Mouse (Mus musculus) forebrain, embryonic 15.5 days (tissue): ENCODE measurements around the gene Ank3. TPM values are rescaled to one million over a fixed set of nuclear protein-coding genes. Genes with fewer than 3 reads are reported as not detected.
A peak's percentile ranks its signal among the peaks of the same experiment; 100 is the strongest.

Experiments used
- ATAC-seq: fragments of 200-750 bp; cut with Nextera tagmentation; replicated peaks from 2 replicates; pipeline ENCODE4 v1.8.0; 2017; ENCODE audit warnings: mild to moderate bottlenecking, moderate TSS enrichment, moderate library complexity
- H3K27ac ChIP-seq: fragments of 300-500 bp; sonication (generic); replicated peaks from 2 replicates; pipeline ENCODE4 v1.5.1; 2015; ENCODE audit warnings: mild to moderate bottlenecking, inconsistent platforms
- H3K27me3 ChIP-seq: fragments of 300-500 bp; sonication (generic); 2 replicates; pipeline ENCODE4 v1.6.1; 2015; ENCODE audit warnings: inconsistent platforms
- H3K36me3 ChIP-seq: fragments of 300-500 bp; sonication (generic); 2 replicates; pipeline ENCODE4 v1.6.1; 2015; ENCODE audit warnings: mild to moderate bottlenecking, inconsistent platforms
- H3K4me1 ChIP-seq: fragments of 300-500 bp; sonication (generic); 2 replicates; pipeline ENCODE4 v1.6.1; 2015; ENCODE audit warnings: inconsistent platforms
- H3K4me2 ChIP-seq: fragments of 300-500 bp; sonication (generic); replicated peaks from 2 replicates; pipeline ENCODE4 v1.6.1; 2015; ENCODE audit warnings: mild to moderate bottlenecking, inconsistent platforms
- H3K4me3 ChIP-seq: fragments of 300-500 bp; sonication (generic); 2 replicates; pipeline ENCODE4 v1.5.1; 2015; ENCODE audit warnings: mild to moderate bottlenecking, inconsistent platforms
- H3K9ac ChIP-seq: fragments of 300-500 bp; sonication (generic); replicated peaks from 2 replicates; pipeline ENCODE4 v1.6.1; 2015; ENCODE audit warnings: mild to moderate bottlenecking, inconsistent platforms
- H3K9me3 ChIP-seq: fragments of 300-500 bp; sonication (generic); 2 replicates; pipeline ENCODE4 v1.6.1; 2016; ENCODE audit warnings: inconsistent platforms
- WGBS: fragments of 180-500 bp; shearing (Covaris S2); methylation state at CpG from one replicate; pipeline ENCODE4 v1.1.7; 2015; ENCODE audit warnings: mixed read lengths; 5-methylcytosine and 5-hydroxymethylcytosine counted together
- polyA plus RNA-seq: library from polyadenylated mRNA; unstranded; fragments of >200 nt; fragmentation: Nextera tagmentation; extraction: Ambion mirVana; gene quantifications from 2 replicates; pipeline ENCODE4 v1.2.1, GENCODE M21; 2015

Ank3 gene
- polyA plus RNA-seq, 1 experiment from 2014 or later, result 91.2 TPM

GRCm38 (mm10) chr10:69950236-69950918 lies 551.8 kb downstream of the Ank3 start:
- no peak overlapping the region for H3K9ac ChIP-seq
- no peaks in the 10 kb centered on the region for H3K36me3 ChIP-seq
- H3K4me3 ChIP-seq, result no peak overlapping the region
- peaks cover 15% of the 10 kb centered on the region for H3K4me1 ChIP-seq
- ATAC-seq, result no peak
- no peak overlapping the region for H3K4me2 ChIP-seq
- no peak overlapping the region for H3K27ac ChIP-seq
- no peaks in the 10 kb centered on the region for H3K9me3 ChIP-seq
- WGBS, result 96% methylated on average over 11 of the region's 11 CpGs
- H3K27me3 ChIP-seq, result no peaks in the 10 kb centered on the region

DNA sequence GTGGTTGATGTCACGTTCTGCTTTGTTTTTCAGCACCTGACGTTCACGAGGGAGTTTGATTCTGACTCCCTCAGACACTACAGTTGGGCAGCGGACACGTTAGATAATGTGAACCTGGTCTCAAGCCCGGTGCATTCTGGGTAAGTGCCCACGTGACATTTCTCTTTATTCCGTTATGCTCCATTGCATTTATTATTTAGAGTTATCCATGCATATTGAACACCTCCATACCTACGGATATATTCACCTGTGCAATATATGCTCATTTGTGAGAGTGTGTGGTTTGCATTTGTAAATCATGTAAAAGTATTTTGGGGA lies 552.3 kb downstream of the Ank3 start:
- no peak overlapping the region for H3K4me2 ChIP-seq
- H3K9ac ChIP-seq, result no peak overlapping the region
- H3K27me3 ChIP-seq, result no peaks in the 10 kb centered on the region
- H3K36me3 ChIP-seq, result peaks cover 1% of the 10 kb centered on the region; the same call in 1 of the 2 replicates
- H3K4me1 ChIP-seq, result peaks cover 11% of the 10 kb centered on the region
- no peak overlapping the region for H3K27ac ChIP-seq
- no peak overlapping the region for H3K4me3 ChIP-seq
- no peaks in the 10 kb centered on the region for H3K9me3 ChIP-seq
- WGBS, result 81% methylated on average over 9 of the region's 9 CpGs
- no peak for ATAC-seq

GRCm38 (mm10) chr10:69951426-69951825 lies 552.9 kb downstream of the Ank3 start:
- no peak for ATAC-seq
- no peak overlapping the region for H3K4me2 ChIP-seq
- H3K4me1 ChIP-seq, result peaks cover 7% of the 10 kb centered on the region
- H3K36me3 ChIP-seq, result peaks cover 6% of the 10 kb centered on the region; the same call in 1 of the 2 replicates
- H3K9ac ChIP-seq, result no peak overlapping the region
- H3K27ac ChIP-seq, result no peak overlapping the region
- no peak overlapping the region for H3K4me3 ChIP-seq
- no peaks in the 10 kb centered on the region for H3K27me3 ChIP-seq
- WGBS, result 89% methylated on average over 4 of the region's 4 CpGs
- H3K9me3 ChIP-seq, result no peaks in the 10 kb centered on the region

DNA sequence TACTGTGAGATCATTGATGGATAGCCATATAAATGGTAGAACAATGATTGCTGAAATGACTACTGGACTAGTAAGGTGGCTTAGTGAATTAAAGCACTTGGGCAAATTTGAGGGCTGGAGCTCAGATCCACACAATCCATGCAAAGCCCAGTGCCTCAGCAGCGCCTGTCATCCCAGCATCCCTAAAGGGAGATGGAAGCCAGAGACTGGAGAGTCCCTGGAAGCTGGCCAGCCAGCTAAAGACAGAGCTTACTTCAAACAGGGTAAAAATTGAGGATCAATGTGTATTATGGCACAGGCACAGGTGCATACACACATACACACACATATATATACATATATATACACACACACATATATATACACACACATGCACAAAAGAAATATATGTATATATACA lies 553.7 kb downstream of the Ank3 start:
- no peaks in the 10 kb centered on the region for H3K9me3 ChIP-seq
- no peak overlapping the region for H3K4me3 ChIP-seq
- H3K27ac ChIP-seq, result no peak overlapping the region
- no peak overlapping the region for H3K9ac ChIP-seq
- H3K4me2 ChIP-seq, result no peak overlapping the region
- no peaks in the 10 kb centered on the region for H3K27me3 ChIP-seq
- ATAC-seq, result no peak
- H3K36me3 ChIP-seq, result peaks cover 6% of the 10 kb centered on the region; the same call in 1 of the 2 replicates
- no peaks in the 10 kb centered on the region for H3K4me1 ChIP-seq
- 73% methylated on average over 1 of the region's 1 CpGs for WGBS

GRCm38 (mm10) chr10:69954657-69955267 lies 556.2 kb downstream of the Ank3 start:
- no peak overlapping the region for H3K27ac ChIP-seq
- no peaks in the 10 kb centered on the region for H3K4me1 ChIP-seq
- no peak overlapping the region for H3K4me2 ChIP-seq
- 87% methylated on average over 9 of the region's 9 CpGs for WGBS
- H3K36me3 ChIP-seq, result peaks cover 15% of the 10 kb centered on the region
- H3K9me3 ChIP-seq, result no peaks in the 10 kb centered on the region
- no peaks in the 10 kb centered on the region for H3K27me3 ChIP-seq
- no peak for ATAC-seq
- no peak overlapping the region for H3K9ac ChIP-seq
- H3K4me3 ChIP-seq, result no peak overlapping the region

DNA sequence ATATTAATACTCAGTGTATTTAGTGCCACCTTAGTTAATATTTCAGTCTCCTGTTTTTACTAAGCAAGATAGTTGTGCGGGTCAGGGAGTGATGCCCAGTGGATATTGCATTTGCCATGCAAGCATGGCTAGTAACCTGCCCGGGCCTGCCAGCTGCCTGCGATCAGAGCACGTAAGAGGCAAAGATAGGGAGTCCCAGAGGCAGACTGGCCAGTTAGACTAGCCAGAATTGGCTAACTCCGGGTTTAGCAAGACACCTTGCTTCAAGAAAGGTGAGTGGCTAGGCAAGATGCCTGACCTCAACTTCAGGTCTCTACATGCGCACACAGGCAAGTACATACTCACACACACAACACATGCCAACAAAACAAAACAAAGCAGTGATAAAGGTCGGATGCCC lies 563.7 kb downstream of the Ank3 start:
- 88% methylated on average over 7 of the region's 7 CpGs for WGBS

GRCm38 (mm10) chr10:69962976-69963375 lies 564.4 kb downstream of the Ank3 start:
- H3K4me2 ChIP-seq, result no peak overlapping the region

More for the DNA sequence above, 563.7 kb downstream of the Ank3 start:
- Histone ChIP-seq H3K4me3 (no peak overlapping the region), H3K27ac (no peak overlapping the region), H3K4me1 (no peaks in the 10 kb centered on the region), H3K9ac (no peak overlapping the region), H3K36me3 (peaks cover 9% of the 10 kb centered on the region), H3K4me2 (no peak overlapping the region), H3K27me3 (no peaks in the 10 kb centered on the region), H3K9me3 (no peaks in the 10 kb centered on the region)
- ATAC-seq, result no peak

GRCm38 (mm10) chr10:69964611-69965010 lies 566.0 kb downstream of the Ank3 start:
- H3K27me3 ChIP-seq, result no peaks in the 10 kb centered on the region
- no peak for ATAC-seq

More at GRCm38 (mm10) chr10:69962976-69963375, 564.4 kb downstream of the Ank3 start:
- Histone ChIP-seq H3K4me3 (no peak overlapping the region), H3K36me3 (peaks cover 9% of the 10 kb centered on the region), H3K9me3 (no peaks in the 10 kb centered on the region), H3K27ac (no peak overlapping the region), H3K9ac (no peak overlapping the region), H3K4me1 (no peaks in the 10 kb centered on the region), H3K27me3 (no peaks in the 10 kb centered on the region)
- WGBS, result 70% methylated on average over 7 of the region's 7 CpGs
- no peak for ATAC-seq

DNA sequence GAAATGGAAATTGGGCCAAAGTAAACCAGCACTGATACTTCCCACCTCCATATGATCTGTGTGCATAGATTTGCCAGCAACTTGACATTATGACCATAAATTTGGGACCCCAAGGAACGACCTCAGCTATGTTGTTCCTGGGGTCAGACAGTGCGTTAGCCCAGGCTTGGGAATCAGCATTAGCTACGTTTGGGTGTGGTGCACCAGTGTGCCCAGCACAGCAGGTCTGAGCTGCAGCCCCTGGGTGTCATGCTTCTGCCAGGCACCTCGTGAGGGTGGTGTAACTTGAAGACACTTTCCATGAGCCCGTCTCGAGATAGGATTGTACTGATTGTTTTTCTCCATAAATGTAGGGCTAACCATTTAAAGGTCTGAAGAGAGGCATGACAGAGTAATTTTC lies 566.5 kb downstream of the Ank3 start:
- ATAC-seq, result 0 out of 2 replicates have a peak, but pooled peaks have one; percentile 38
- Histone ChIP-seq H3K27me3 (no peaks in the 10 kb centered on the region), H3K4me2 (no peak overlapping the region), H3K9ac (no peak overlapping the region), H3K9me3 (no peaks in the 10 kb centered on the region), H3K4me1 (no peaks in the 10 kb centered on the region), H3K36me3 (no peaks in the 10 kb centered on the region), H3K4me3 (no peak overlapping the region), H3K27ac (no peak overlapping the region)
- 82% methylated on average over 6 of the region's 6 CpGs for WGBS

More at GRCm38 (mm10) chr10:69964611-69965010, 566.0 kb downstream of the Ank3 start:
- H3K9me3 ChIP-seq, result no peaks in the 10 kb centered on the region
- H3K9ac ChIP-seq, result no peak overlapping the region
- H3K36me3 ChIP-seq, result 0 out of 2 replicates have a peak, but pooled peaks cover 2% of the 10 kb centered on the region
- 7% methylated on average over 5 of the region's 5 CpGs for WGBS
- no peak overlapping the region for H3K27ac ChIP-seq
- H3K4me3 ChIP-seq, result no peak overlapping the region
- no peaks in the 10 kb centered on the region for H3K4me1 ChIP-seq
- H3K4me2 ChIP-seq, result no peak overlapping the region

GRCm38 (mm10) chr10:69967994-69968393 lies 569.4 kb downstream of the Ank3 start:
- no peak overlapping the region for H3K9ac ChIP-seq
- ATAC-seq, result no peak
- no peak overlapping the region for H3K4me2 ChIP-seq
- H3K27ac ChIP-seq, result no peak overlapping the region
- no peaks in the 10 kb centered on the region for H3K36me3 ChIP-seq
- H3K4me3 ChIP-seq, result no peak overlapping the region
- H3K4me1 ChIP-seq, result no peaks in the 10 kb centered on the region
- H3K9me3 ChIP-seq, result no peaks in the 10 kb centered on the region
- H3K27me3 ChIP-seq, result no peaks in the 10 kb centered on the region
- WGBS, result 86% methylated on average over 4 of the region's 4 CpGs

- Histone ChIP-seq H3K27ac (no peak overlapping the region), H3K36me3 (peaks cover 38% of the 10 kb centered on the region), H3K4me1 (no peaks in the 10 kb centered on the region), H3K4me2 (no peak overlapping the region), H3K27me3 (no peaks in the 10 kb centered on the region), H3K9me3 (no peaks in the 10 kb centered on the region), H3K9ac (no peak overlapping the region), H3K4me3 (no peak overlapping the region)
- 81% methylated on average over 2 of the region's 2 CpGs for WGBS
- peak; percentile 74 for ATAC-seq
Measured at GRCm38 (mm10) chr10:69979636-69980035, 581.1 kb downstream of the Ank3 start.

GRCm38 (mm10) chr10:69981386-69982097 lies 583.0 kb downstream of the Ank3 start:
- no peaks in the 10 kb centered on the region for H3K27me3 ChIP-seq
- no peaks in the 10 kb centered on the region for H3K9me3 ChIP-seq
- H3K4me2 ChIP-seq, result no peak overlapping the region
- H3K4me1 ChIP-seq, result no peaks in the 10 kb centered on the region
- H3K9ac ChIP-seq, result no peak overlapping the region
- no peak overlapping the region for H3K4me3 ChIP-seq
- H3K27ac ChIP-seq, result no peak overlapping the region
- no peak for ATAC-seq
- WGBS, result 76% methylated on average over 21 of the region's 21 CpGs
- peaks cover 32% of the 10 kb centered on the region for H3K36me3 ChIP-seq
